Mouse (Mus musculus) midbrain, embryonic 15.5 days (tissue): Measurements from ENCODE around the gene Bnip3. TPM values are rescaled to one million over a fixed set of nuclear protein-coding genes. Genes with fewer than 3 reads are reported as not detected.

Experiments used
- ATAC-seq: fragments of 200-750 bp; cut with Nextera tagmentation; replicated peaks from 2 replicates; pipeline ENCODE4 v1.8.0; 2017; ENCODE audit warnings: moderate TSS enrichment
- H3K27ac ChIP-seq: fragments of 300-500 bp; sonication (generic); 2 replicates; pipeline ENCODE4 v1.5.1; 2015; ENCODE audit warnings: mild to moderate bottlenecking, inconsistent platforms
- H3K27me3 ChIP-seq: fragments of 300-500 bp; sonication (generic); replicated peaks from 2 replicates; pipeline ENCODE4 v1.6.1; 2015; ENCODE audit warnings: inconsistent platforms
- H3K36me3 ChIP-seq: fragments of 300-500 bp; sonication (generic); replicated peaks from 2 replicates; pipeline ENCODE4 v1.6.1; 2015; ENCODE audit warnings: inconsistent platforms
- H3K4me1 ChIP-seq: fragments of 300-500 bp; sonication (generic); 2 replicates; pipeline ENCODE4 v1.6.1; 2015; ENCODE audit warnings: inconsistent platforms
- H3K4me2 ChIP-seq: fragments of 300-500 bp; sonication (generic); 2 replicates; pipeline ENCODE4 v1.6.1; 2015; ENCODE audit warnings: inconsistent platforms, mild to moderate bottlenecking, moderate library complexity
- H3K4me3 ChIP-seq: fragments of 300-500 bp; sonication (generic); 2 replicates; pipeline ENCODE4 v1.5.1; 2015; ENCODE audit warnings: mild to moderate bottlenecking, inconsistent platforms
- H3K9ac ChIP-seq: fragments of 300-500 bp; sonication (generic); 2 replicates; pipeline ENCODE4 v1.6.1; 2015; ENCODE audit warnings: mild to moderate bottlenecking, inconsistent platforms
- H3K9me3 ChIP-seq: fragments of 300-500 bp; sonication (generic); 2 replicates; pipeline ENCODE4 v1.6.1; 2016; ENCODE audit warnings: inconsistent platforms
- WGBS: fragments of 180-500 bp; shearing (Covaris S2); methylation state at CpG from one replicate; pipeline ENCODE4 v1.1.7; 2015; ENCODE audit warnings: mixed read lengths; 5-methylcytosine and 5-hydroxymethylcytosine counted together
- polyA plus RNA-seq: library from polyadenylated mRNA; unstranded; fragments of >200 nt; fragmentation: Nextera tagmentation; extraction: Ambion mirVana; gene quantifications from 2 replicates; pipeline ENCODE4 v1.2.1, GENCODE M21; 2015

Gene Bnip3
- polyA plus RNA-seq, 1 experiment from 2014 or later = 87.5 TPM

DNA sequence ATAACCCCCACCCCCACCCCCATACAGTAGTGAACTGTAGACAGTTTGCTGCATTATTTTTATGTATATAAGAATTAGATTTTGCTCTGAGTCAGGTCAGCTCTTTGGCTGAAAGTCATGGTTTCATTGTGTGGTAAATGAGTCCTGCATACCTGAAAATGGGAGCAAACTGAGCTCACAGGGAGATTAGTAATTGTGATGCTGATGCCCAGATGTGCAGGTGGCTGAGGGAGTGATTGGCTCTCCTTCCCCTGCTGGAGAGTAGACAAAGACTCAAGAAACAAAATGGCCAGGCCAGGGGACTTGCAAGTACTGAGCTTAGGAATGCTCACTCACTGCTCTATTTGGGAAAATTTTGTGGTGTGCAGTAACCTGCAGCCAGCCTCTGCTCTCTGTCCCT lies 59.2 kb downstream of the Bnip3 start:
- Histone ChIP-seq H3K9ac (0 out of 2 replicates have a peak overlapping the region, but pooled peaks have one; percentile 8), H3K27ac (no peak overlapping the region), H3K4me2 (no peak overlapping the region), H3K27me3 (no peaks in the 10 kb centered on the region), H3K36me3 (peaks cover 13% of the 10 kb centered on the region; the same call in 1 of the 2 replicates), H3K4me1 (peaks cover 37% of the 10 kb centered on the region), H3K9me3 (no peaks in the 10 kb centered on the region), H3K4me3 (no peak overlapping the region)
- no peak for ATAC-seq

DNA sequence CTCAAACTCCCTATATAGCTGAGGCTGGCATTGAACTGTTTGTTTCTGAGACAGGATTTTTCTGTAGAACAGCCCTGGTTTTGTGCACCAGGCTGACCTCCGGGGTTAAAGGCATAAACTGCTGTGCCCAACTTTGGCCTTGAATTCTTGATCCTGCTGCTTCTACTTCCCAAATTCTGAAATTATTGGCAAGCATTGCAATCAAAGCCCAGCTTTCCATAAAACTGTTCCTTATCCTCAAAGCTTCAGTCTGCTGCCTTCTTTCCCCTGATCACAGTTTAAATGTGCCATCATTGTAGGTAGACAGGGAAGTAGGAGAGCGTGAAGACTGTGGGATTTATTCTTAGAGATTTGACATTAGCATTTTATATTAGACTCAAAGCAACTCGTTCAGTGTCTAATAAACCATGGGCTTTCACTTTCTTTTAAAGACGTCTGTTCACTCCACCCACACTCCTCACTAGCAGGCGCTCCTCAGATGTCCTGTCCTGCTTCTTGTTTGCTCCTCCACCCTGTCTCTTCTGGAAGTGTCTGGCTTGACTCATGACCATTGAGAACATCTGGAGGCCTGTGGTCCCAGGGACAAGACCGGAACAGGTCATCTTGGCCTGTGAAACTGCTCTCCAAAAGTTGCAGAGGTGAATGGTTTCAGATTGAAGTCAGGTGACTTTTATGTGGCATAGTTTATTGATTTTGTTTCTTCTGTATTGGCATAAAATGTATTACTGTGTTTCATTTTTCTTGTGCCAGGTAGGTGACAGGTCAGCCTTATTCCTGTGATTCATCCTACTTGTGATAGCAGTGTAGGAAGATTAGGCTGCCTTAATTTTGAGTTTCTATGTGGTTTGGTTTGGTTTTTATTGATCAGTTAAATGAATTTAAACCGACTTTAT lies 61.0 kb downstream of the Bnip3 start:
- Histone ChIP-seq H3K4me1 (peaks cover 56% of the 10 kb centered on the region), H3K4me3 (peak overlapping the region; percentile 95; the same call in 1 of the 2 replicates), H3K9ac (peak overlapping the region; percentile 97; the same call in 1 of the 2 replicates), H3K36me3 (peaks cover 13% of the 10 kb centered on the region; the same call in 1 of the 2 replicates), H3K9me3 (no peaks in the 10 kb centered on the region), H3K27me3 (no peaks in the 10 kb centered on the region), H3K27ac (no peak overlapping the region), H3K4me2 (peak overlapping the region; percentile 94)
- ATAC-seq = no peak
- WGBS = 76% methylated on average over 7 of the region's 7 CpGs

DNA sequence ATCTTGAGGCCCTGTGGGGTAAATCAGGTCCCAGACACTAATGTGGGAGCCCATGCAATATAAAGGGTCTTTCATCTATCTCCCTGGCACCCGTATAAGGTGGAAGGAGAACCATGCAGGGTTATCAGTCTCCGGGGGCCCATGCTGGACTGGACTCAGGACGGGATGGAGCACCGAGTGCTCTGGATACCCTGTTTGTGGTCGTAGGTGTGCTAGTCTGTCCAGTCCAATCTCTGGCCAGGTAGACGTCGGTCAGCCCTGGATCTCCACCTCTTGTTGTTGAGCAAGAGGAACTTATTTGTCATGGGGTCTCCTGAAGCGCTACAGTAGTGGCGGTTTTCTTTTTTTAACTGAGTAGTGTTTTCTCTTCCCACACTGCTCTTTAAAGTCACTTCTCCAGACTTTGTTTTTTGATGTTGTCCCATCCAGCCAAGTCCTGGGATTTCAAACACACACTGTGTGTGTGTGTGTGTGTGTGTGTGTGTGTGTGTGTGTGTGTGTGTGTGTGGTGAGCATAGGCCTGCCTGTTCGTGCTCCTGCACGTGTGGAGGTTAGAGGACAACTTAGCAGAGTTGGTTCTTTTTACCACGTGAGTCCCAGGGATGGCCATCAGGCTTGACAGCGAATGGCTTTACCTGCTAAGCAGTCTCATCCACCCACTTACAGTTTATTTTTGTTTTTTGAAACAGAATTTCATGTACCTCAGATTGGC lies 61.8 kb downstream of the Bnip3 start:
- H3K36me3 ChIP-seq = peaks cover 10% of the 10 kb centered on the region; the same call in 1 of the 2 replicates
- no peak for ATAC-seq
- peak overlapping the region; percentile 95 for H3K4me3 ChIP-seq
- no peaks in the 10 kb centered on the region for H3K9me3 ChIP-seq
- H3K9ac ChIP-seq = peak overlapping the region; percentile 97
- H3K4me1 ChIP-seq = peaks cover 59% of the 10 kb centered on the region
- WGBS = 49% methylated on average over 13 of the region's 13 CpGs
- H3K27ac ChIP-seq = 0 out of 2 replicates have a peak overlapping the region, but pooled peaks have one; percentile 95
- H3K27me3 ChIP-seq = no peaks in the 10 kb centered on the region
- peak overlapping the region; percentile 94 for H3K4me2 ChIP-seq

DNA sequence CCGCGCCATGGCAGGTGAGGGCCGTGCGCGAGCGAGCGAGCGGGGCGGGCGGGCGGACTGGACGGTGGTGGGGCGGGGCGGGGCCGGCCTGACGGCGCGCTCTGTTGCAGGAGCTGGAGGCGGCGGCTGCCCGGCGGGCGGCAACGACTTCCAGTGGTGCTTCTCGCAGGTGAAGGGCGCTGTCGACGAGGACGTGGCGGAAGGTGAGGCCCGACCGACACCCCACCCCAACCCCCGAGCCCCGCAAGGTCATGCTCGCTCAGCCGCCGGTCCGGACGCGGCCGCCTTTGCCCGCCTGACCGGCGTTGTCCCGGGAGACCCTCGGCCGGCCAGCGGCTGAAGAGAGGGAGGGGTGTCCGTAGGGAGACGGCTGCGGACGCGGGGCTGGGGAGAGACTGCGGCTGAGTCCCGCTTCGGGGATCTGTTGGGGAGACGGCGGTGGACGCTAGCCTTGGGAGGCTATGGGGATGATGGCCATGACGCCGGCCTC lies 62.8 kb downstream of the Bnip3 start:
- 0 out of 2 replicates have a peak, but pooled peaks cover 2% of the 10 kb centered on the region for H3K36me3 ChIP-seq
- 0% methylated on average over 61 of the region's 61 CpGs for WGBS
- peak overlapping the region; percentile 97 for H3K9ac ChIP-seq
- no peaks in the 10 kb centered on the region for H3K27me3 ChIP-seq
- H3K27ac ChIP-seq = peak overlapping the region; percentile 95
- H3K4me1 ChIP-seq = peaks cover 64% of the 10 kb centered on the region
- H3K9me3 ChIP-seq = no peaks in the 10 kb centered on the region
- peak; percentile 86 for ATAC-seq
- peak overlapping the region; percentile 95 for H3K4me3 ChIP-seq
- peak overlapping the region; percentile 94 for H3K4me2 ChIP-seq

DNA sequence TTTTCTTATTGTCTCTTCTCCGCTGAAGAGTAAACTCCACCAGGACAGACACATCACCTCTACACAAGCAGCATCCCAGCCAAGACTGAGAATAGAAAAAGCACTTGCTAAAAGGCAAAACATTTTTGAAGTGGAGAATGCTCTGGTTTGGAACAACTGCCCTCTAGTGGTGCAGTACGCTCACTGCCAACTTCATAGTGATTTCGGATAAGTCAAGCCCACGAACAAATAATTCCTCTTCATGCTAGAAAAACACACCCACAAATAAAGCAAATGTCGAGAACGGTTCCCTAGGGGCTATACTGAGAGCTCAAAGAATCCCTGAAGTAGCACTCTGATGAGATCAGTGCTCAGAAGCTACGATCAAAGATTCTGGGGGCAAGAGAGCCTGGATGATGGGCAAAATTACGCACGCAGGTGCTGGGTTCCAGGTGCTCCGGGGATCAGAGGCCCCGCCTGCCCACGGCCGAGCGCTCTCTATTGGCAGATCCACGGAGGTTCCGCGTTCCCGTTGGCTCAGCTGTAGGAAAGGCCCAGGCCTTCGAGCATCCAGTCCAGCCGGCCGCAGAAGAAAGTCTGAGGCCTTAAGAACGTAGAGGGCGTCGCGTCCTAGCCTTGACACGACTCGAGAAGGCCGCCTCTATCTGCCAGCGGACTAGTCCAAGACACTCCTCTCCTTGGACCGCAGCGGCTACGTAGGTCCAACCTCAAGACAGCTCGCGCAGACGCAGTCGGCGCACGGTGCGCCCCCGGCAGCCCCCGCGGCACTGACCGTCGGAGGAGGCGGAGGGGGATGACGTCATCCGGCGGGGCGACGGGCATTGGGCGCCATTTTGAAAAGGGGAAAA lies 63.6 kb downstream of the Bnip3 start, which contains the start of the genes Ppp2r2d and Mapk1ip1:
Gene Ppp2r2d (plus strand): TSS at position 536 of the 848 bp plus-strand sequence.
Gene Mapk1ip1 (minus strand): TSS at position 730 of the 848 bp plus-strand sequence.
- Histone ChIP-seq H3K27ac (peak within 1 kb of the TSS; percentile 95), H3K9ac (peak within 1 kb of the TSS; percentile 97), H3K36me3 (no peaks in the 10 kb centered on the region), H3K4me1 (peaks cover 64% of the 10 kb centered on the region), H3K4me2 (peak within 1 kb of the TSS; percentile 94), H3K9me3 (no peaks in the 10 kb centered on the region), H3K27me3 (no peaks in the 10 kb centered on the region), H3K4me3 (peak within 1 kb of the TSS; percentile 95)
- under 1% methylated on average over 50 of the region's 51 CpGs for WGBS
- ATAC-seq = peak; percentile 93

DNA sequence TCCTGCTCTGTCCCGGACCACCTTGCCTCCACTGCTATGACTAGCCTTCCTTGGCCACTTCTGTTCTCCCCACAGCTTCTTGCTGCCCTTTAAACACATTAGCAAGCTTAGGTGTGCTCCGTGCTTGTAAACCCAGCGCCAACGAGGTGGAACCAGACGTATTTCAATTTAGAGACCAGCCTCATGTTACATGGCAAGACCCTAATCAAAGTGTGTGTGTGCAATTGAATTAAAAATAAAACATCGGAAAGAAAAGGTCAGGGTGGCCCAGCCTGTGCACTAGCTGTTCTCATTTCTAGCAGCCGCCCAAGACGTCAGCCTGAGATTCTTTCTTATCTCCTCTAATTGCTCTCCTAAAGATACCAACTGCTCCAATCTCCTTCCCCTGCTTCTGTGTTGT lies 64.2 kb downstream of the Bnip3 start:
- Histone ChIP-seq H3K27me3 (no peaks in the 10 kb centered on the region), H3K27ac (peak overlapping the region; percentile 95), H3K4me2 (peak overlapping the region; percentile 94), H3K9ac (peak overlapping the region; percentile 38), H3K9me3 (no peaks in the 10 kb centered on the region), H3K36me3 (no peaks in the 10 kb centered on the region), H3K4me1 (peaks cover 63% of the 10 kb centered on the region), H3K4me3 (peak overlapping the region; percentile 95)
- 42% methylated on average over 8 of the region's 8 CpGs for WGBS
- no peak for ATAC-seq

DNA sequence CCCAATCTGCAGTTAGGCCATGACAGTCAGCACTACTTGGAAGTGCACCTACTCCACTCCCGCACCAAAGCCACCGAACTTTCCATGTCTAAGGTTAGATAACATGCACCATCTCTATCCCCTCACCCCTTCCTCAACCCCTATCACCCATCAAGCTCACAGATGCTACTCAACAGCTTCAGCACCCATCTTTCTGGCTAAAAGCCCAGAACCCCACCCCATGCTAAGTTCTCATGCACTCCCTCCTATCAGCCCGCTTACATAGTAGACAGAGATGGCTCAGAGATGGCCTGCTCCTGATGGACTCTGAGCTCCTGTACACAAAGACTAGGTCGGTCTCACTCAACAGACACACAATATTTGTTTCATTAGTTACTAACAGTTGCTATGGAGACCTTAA lies 65.9 kb downstream of the Bnip3 start:
- no peak for ATAC-seq
- peaks cover 48% of the 10 kb centered on the region for H3K4me1 ChIP-seq
- WGBS = 91% methylated on average over 4 of the region's 4 CpGs

DNA sequence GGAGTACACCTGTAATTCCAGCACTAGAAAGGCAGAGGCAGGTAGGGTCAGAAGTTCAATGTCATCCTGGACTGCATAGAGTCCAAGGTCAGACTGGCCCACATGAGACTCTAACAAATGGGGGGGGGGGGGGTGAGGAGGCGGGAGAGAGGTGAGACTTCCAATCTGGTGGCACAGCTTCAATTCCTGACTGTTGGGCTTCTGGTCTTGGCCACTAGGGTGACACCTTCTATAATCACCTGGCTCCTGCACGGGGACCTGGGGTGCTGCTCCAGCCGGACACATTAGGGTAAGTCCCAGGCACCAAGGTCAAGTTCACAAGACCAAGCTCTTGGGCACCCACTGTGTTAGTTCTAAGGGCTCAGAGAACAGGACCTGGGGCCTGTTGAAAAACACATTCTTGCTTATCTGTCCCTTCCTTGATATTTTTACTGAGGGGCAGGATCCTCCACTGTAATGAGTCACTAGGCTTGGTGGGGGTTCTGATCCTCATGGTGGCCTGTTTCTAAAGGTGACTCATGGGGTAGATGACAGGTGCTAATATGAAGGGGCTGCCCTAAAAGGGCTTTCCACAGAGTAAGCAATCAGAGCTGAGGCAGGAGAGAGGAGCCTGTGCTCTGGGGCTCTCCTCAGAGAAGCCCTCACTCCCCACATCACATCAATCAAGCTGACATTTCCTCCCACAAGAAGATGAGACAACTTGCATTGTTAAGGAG lies 67.7 kb downstream of the Bnip3 start:
- H3K4me2 ChIP-seq = no peak overlapping the region
- peaks cover 35% of the 10 kb centered on the region for H3K4me1 ChIP-seq
- H3K9me3 ChIP-seq = no peaks in the 10 kb centered on the region
- no peaks in the 10 kb centered on the region for H3K27me3 ChIP-seq
- no peak for ATAC-seq
- WGBS = 75% methylated on average over 3 of the region's 3 CpGs
- no peaks in the 10 kb centered on the region for H3K36me3 ChIP-seq
- no peak overlapping the region for H3K4me3 ChIP-seq
- no peak overlapping the region for H3K27ac ChIP-seq
- no peak overlapping the region for H3K9ac ChIP-seq

More for the DNA sequence above, 65.9 kb downstream of the Bnip3 start:
- Histone ChIP-seq H3K27ac (no peak overlapping the region), H3K4me2 (peak overlapping the region; percentile 94), H3K9ac (no peak overlapping the region), H3K4me3 (no peak overlapping the region), H3K36me3 (no peaks in the 10 kb centered on the region), H3K27me3 (no peaks in the 10 kb centered on the region), H3K9me3 (no peaks in the 10 kb centered on the region)

Other genes with a start within 250 kb of the Bnip3 start
- gene Ppp2r2d, start 63.4 kb downstream of the Bnip3 start, polyA plus RNA-seq = 87.4 and 87.5 TPM in 2 replicates
- gene Mapk1ip1, start 63.2 kb downstream of the Bnip3 start, polyA plus RNA-seq = 33.2 and 35.9 TPM in 2 replicates
- 8.7 and 11.1 TPM in 2 replicates for gene Jakmip3, start 31.2 kb upstream of the Bnip3 start, polyA plus RNA-seq
- 186 and 190 TPM in 2 replicates for gene Dpysl4, start 176.5 kb upstream of the Bnip3 start, polyA plus RNA-seq